Mouse (Mus musculus): Measurements from ENCODE around the gene Pou3f4. TPM values are rescaled to one million over a fixed set of nuclear protein-coding genes. Genes with fewer than 3 reads are reported as not detected.
"Not testable (repeated sequence)": the region's sequence is repeated elsewhere in the genome, so short reads cannot be mapped to it uniquely, and the experiment has no call there.

Gene Pou3f4
- polyA plus RNA-seq (2015; fragmentation: Nextera tagmentation; extraction: Ambion mirVana): 0.14 and 0.29 TPM in 2 replicates

DNA sequence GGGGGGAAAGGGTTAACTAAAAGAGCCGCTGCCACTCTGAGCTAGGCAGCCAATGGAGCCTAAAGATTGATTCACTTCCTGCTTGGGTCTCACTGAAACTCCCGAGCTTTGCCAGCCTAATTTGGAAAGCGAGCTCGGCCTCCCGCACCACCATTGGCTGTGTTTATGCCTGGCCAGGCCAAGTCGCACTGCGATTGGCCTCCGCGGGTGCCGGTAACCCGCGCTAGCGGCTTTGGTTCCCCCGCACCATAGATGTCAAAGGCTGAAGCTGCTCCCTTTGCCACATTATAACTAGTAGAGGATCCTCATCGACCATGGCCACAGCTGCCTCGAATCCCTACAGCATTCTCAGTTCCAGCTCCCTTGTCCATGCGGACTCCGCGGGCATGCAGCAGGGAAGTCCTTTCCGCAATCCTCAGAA is at the start of gene Pou3f4:
Pou3f4 (plus strand) TSS at position 130 of the 421 bp plus-strand sequence.
- peak; percentile 80 for ATAC-seq (ENCODE audit: insufficient number of reproducible peaks, low FRiP score, low TSS enrichment, low read depth)
- peaks cover 5% of the 10 kb centered on the region; the same call in 1 of the 2 replicates for H3K4me1 ChIP-seq
- WGBS: 22% methylated on average over 20 of the region's 20 CpGs
- no peak within 1 kb of the TSS for H3K9ac ChIP-seq
- peak within 1 kb of the TSS; percentile 42 for H3K4me3 ChIP-seq
- peaks cover 36% of the 10 kb centered on the region for H3K27me3 ChIP-seq
- no peaks in the 10 kb centered on the region for H3K36me3 ChIP-seq
- H3K9me3 ChIP-seq: no peaks in the 10 kb centered on the region
- no peak within 1 kb of the TSS for H3K27ac ChIP-seq
- peak within 1 kb of the TSS; percentile 74 for H3K4me2 ChIP-seq

DNA sequence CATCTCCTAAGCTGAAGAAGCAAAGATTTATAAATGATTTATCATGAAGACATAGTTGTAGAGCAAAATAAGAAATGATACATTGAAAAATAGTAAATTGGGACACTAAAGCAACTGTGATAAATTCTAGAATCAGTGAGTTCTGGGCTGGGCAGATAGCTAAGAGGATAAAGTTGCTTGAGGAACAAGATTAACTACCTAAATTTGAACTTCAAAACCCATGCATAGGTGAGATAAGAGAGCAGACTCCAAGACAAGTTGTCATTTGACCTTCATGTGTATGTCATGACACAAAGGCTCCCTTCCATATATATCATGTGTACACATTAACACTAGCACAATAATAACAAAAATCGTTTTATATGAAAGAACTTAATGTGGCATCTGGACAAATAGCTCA is 48.1 kb upstream of the Pou3f4 start:
- ATAC-seq (ENCODE audit: insufficient number of reproducible peaks, low FRiP score, low TSS enrichment, low read depth): no peak
- no peak overlapping the region for H3K4me2 ChIP-seq
- 56% methylated on average over 1 of the region's 1 CpGs for WGBS

DNA sequence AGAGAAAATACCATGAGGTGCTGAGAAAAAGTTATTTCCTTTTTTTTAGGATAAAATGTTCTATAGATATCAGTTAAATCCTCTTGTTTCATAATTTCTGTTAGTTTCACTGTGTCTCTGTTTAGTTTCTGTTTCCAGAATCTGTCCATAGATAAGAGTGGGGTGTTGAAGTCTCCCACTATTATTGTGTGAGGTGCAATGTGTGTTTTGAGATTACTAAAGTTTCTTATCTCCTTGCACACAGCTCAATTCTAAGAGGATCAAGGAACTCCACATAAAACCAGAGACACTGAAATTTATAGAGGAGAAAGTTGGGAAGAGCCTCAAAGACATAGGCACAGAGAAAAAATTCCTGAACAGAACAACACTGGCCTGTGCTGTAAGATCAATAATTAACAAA is 39.3 kb upstream of the Pou3f4 start:
- H3K4me3 ChIP-seq; H3K36me3 ChIP-seq; H3K9ac ChIP-seq; H3K9me3 ChIP-seq; ATAC-seq (ENCODE audit: insufficient number of reproducible peaks, low FRiP score, low TSS enrichment, low read depth); H3K4me2 ChIP-seq; H3K27ac ChIP-seq; H3K4me1 ChIP-seq; H3K27me3 ChIP-seq: not testable (repeated sequence)

More for the DNA sequence above, 48.1 kb upstream of the Pou3f4 start:
- H3K4me3 ChIP-seq: no peak overlapping the region
- no peaks in the 10 kb centered on the region for H3K9me3 ChIP-seq
- no peaks in the 10 kb centered on the region for H3K36me3 ChIP-seq
- no peaks in the 10 kb centered on the region for H3K27me3 ChIP-seq
- H3K4me1 ChIP-seq: no peaks in the 10 kb centered on the region
- no peak overlapping the region for H3K9ac ChIP-seq
- no peak overlapping the region for H3K27ac ChIP-seq

DNA sequence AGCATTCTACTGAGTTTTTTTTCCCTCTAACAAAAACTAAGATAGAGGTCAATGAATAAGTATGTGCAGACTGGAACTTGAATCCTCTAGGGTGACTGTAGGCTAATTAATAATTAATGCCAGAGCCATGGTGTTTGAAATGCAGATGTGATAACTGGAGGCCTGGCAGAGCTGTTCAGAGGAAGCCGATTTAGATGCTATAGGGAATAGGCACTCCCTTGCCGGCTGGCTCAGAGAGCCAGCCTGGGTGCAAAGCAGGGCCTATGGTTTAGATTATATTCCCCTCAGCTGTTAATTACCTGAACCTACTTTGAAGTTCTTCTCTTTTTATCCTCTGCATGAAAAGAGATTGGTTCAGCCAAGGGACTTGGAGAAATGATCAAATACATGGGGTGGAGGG is 11.6 kb upstream of the Pou3f4 start:
- no peaks in the 10 kb centered on the region for H3K36me3 ChIP-seq
- H3K9me3 ChIP-seq: no peaks in the 10 kb centered on the region
- WGBS: 27% methylated on average over 2 of the region's 2 CpGs
- H3K27ac ChIP-seq: no peak overlapping the region
- no peaks in the 10 kb centered on the region for H3K4me1 ChIP-seq
- no peak overlapping the region for H3K9ac ChIP-seq
- no peak for ATAC-seq (ENCODE audit: insufficient number of reproducible peaks, low FRiP score, low TSS enrichment, low read depth)
- H3K27me3 ChIP-seq: no peaks in the 10 kb centered on the region
- H3K4me2 ChIP-seq: no peak overlapping the region
- no peak overlapping the region for H3K4me3 ChIP-seq

DNA sequence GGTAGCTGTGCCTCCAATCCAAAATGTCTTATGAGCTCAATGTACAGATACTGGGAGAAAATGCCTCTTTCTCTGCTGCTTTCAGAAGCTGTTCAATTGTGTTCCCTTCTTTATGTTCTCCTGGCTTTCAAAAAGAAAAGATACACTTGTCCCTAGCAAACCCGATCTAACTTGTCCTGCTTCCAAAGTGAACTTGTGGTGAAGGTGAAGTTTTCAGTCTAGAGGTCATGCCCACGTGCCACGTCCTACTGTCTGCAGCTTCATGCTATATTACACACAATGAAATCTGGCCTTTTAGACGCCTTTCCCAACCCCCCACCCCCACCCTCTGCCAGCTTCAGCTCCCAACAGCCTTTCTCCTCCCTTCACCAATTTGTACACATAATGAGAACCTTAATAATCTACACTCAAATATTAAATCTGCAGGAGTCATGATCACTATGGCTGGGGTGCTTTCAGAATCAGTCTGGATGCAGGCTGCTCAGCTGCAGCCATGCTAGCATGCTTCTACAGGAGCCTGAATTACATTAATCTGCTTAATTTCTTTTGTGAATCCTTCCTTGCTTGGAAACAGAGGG is 4.0 kb upstream of the Pou3f4 start:
- no peak overlapping the region for H3K9ac ChIP-seq
- H3K27me3 ChIP-seq: peaks cover 14% of the 10 kb centered on the region
- no peak for ATAC-seq (ENCODE audit: insufficient number of reproducible peaks, low FRiP score, low TSS enrichment, low read depth)
- 47% methylated on average over 4 of the region's 4 CpGs for WGBS
- H3K4me2 ChIP-seq: no peak overlapping the region
- no peak overlapping the region for H3K4me3 ChIP-seq
- no peaks in the 10 kb centered on the region for H3K36me3 ChIP-seq
- H3K27ac ChIP-seq: no peak overlapping the region
- no peaks in the 10 kb centered on the region for H3K9me3 ChIP-seq
- no peaks in the 10 kb centered on the region for H3K4me1 ChIP-seq

DNA sequence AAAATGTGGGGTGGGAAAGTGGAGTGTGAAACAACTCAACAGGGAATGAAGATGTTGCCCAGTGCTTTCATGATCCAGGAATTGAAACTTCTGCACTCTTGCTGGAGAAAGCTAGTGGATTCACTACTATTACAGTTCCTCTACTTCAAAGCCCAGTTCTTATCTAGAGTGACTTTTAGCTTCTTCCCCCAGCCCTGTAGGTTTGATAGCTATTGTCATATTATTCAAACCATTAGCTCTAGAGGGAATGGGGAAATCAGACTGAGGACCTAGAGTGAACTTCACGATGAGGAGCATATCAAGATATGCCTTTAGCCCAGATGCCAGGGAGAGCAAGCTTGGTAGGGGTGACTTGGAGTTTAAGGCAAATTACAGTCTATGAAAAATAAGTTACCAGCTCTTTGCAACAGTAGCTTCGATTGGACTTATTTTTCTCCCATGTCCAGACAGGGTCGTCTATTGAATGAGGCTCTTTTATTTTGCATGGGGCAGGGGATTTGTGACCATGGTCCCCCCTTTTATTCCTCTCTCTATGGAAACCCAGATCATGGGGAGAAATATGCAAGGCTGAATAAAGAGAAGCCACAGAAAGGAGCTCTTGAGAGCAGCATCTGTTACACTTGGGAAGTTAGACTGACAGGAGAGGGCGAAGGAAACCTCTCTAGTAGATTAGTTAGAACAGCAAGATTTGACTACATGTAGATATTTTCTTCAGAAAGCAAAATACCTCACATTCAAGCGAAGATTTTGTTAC is 3.1 kb upstream of the Pou3f4 start:
- no peaks in the 10 kb centered on the region for H3K9me3 ChIP-seq
- 56% methylated on average over 5 of the region's 5 CpGs for WGBS
- no peaks in the 10 kb centered on the region for H3K4me1 ChIP-seq
- no peak overlapping the region for H3K9ac ChIP-seq
- no peak for ATAC-seq (ENCODE audit: insufficient number of reproducible peaks, low FRiP score, low TSS enrichment, low read depth)
- no peak overlapping the region for H3K4me3 ChIP-seq
- H3K27ac ChIP-seq: no peak overlapping the region
- no peak overlapping the region for H3K4me2 ChIP-seq
- H3K36me3 ChIP-seq: no peaks in the 10 kb centered on the region
- peaks cover 18% of the 10 kb centered on the region for H3K27me3 ChIP-seq

DNA sequence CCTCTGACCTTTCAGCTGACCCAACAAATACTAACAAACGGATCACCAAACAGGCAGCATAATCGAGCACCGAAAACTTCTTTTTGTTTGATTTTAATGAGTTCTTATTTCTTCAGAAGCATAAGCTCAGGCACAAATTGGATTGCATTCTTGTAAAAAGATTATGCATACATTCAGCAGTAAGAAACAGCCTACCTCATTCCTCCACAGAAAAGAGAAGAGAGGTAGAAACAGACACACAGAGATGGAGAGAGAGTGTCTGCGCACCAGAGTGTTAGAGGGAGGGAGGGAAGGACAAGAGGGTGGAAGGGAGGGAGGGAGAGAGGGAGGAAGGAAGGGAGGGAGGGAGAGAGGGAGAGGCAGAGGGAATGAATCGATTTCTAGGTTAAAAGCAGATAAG is 2.0 kb upstream of the Pou3f4 start:
- Histone ChIP-seq H3K4me1 (peaks cover 5% of the 10 kb centered on the region; the same call in 1 of the 2 replicates), H3K9me3 (no peaks in the 10 kb centered on the region), H3K4me3 (no peak overlapping the region), H3K27ac (no peak overlapping the region), H3K27me3 (peaks cover 28% of the 10 kb centered on the region), H3K36me3 (no peaks in the 10 kb centered on the region), H3K4me2 (no peak overlapping the region), H3K9ac (no peak overlapping the region)
- WGBS: 33% methylated on average over 5 of the region's 5 CpGs
- no peak for ATAC-seq (ENCODE audit: insufficient number of reproducible peaks, low FRiP score, low TSS enrichment, low read depth)

DNA sequence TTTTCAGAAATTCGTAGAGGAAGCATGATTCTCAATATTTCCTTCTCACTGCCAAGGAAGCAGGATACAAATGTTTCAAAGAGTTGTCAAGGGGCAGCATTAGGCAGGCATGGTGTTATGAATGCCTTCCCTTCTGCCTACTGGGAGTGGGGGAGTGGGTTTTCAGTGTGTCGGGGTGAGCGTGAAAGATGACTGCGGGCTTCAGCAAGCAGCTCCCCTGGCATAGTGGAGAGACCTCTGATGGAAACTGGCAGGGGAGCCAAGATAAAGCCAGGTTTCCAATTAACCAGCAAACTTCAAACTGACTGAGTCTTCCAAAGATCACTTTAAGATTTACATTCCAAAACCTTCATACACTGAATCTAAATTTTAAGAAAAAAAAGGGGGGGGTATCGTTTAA is 679 bp upstream of the Pou3f4 start:
- ATAC-seq (ENCODE audit: insufficient number of reproducible peaks, low FRiP score, low TSS enrichment, low read depth): no peak
- 23% methylated on average over 5 of the region's 5 CpGs for WGBS
- no peak overlapping the region for H3K4me2 ChIP-seq

DNA sequence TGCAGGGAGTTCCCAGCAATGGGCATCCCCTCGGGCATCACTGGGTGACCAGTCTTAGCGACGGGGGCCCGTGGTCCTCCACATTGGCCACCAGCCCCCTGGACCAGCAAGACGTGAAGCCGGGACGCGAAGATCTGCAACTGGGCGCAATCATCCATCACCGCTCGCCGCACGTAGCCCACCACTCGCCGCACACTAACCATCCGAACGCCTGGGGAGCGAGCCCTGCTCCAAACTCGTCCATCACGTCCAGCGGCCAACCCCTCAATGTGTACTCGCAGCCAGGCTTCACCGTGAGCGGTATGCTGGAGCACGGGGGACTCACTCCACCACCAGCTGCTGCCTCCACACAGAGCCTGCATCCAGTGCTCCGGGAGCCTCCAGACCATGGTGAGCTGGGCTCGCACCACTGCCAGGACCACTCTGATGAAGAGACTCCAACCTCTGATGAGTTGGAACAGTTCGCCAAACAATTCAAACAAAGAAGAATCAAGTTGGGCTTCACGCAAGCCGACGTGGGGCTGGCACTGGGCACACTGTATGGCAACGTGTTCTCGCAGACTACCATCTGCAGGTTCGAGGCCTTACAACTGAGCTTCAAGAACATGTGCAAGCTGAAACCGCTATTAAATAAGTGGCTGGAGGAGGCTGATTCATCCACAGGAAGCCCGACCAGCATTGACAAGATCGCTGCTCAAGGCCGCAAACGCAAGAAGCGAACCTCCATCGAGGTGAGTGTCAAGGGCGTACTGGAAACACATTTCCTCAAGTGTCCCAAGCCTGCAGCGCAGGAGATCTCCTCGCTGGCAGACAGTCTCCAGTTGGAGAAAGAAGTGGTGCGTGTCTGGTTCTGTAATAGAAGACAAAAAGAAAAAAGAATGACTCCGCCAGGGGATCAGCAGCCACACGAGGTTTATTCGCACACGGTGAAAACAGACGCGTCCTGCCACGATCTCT is 790 bp downstream of the Pou3f4 start:
- H3K9ac ChIP-seq: no peak overlapping the region
- no peak for ATAC-seq (ENCODE audit: insufficient number of reproducible peaks, low FRiP score, low TSS enrichment, low read depth)
- no peak overlapping the region for H3K27ac ChIP-seq

More for the DNA sequence above, 679 bp upstream of the Pou3f4 start:
- Histone ChIP-seq H3K27ac (no peak overlapping the region), H3K4me3 (no peak overlapping the region), H3K9me3 (no peaks in the 10 kb centered on the region), H3K9ac (no peak overlapping the region), H3K4me1 (peaks cover 5% of the 10 kb centered on the region; the same call in 1 of the 2 replicates), H3K27me3 (peaks cover 36% of the 10 kb centered on the region), H3K36me3 (no peaks in the 10 kb centered on the region)

DNA sequence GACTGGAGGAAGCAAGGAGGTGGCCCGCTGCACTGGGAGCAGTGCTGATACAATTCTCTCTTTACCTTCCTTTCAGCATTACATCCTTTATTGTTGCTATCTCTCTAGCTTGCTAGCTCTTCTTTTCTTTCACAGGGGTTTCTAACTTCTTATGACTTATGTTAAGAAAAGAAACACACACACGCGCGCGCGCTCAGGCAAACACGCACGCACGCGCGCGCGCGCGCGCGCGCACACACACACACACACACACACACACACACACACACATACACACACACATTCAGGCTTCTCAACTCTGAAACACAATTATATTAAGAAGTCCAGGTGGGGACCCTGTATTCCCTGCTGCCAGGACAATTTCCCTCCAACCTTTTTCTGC is 1.5 kb downstream of the Pou3f4 start:
- Histone ChIP-seq H3K9ac (no peak overlapping the region), H3K9me3 (no peaks in the 10 kb centered on the region), H3K4me2 (peak overlapping the region; percentile 74), H3K27me3 (peaks cover 36% of the 10 kb centered on the region), H3K27ac (no peak overlapping the region), H3K4me3 (peak overlapping the region; percentile 42), H3K4me1 (peaks cover 5% of the 10 kb centered on the region; the same call in 1 of the 2 replicates), H3K36me3 (no peaks in the 10 kb centered on the region)
- no peak for ATAC-seq (ENCODE audit: insufficient number of reproducible peaks, low FRiP score, low TSS enrichment, low read depth)
- WGBS: 27% methylated on average over 18 of the region's 18 CpGs

More for the DNA sequence above, 790 bp downstream of the Pou3f4 start:
- H3K27me3 ChIP-seq: peaks cover 36% of the 10 kb centered on the region
- 20% methylated on average over 52 of the region's 52 CpGs for WGBS
- peak overlapping the region; percentile 74 for H3K4me2 ChIP-seq
- H3K4me1 ChIP-seq: peaks cover 5% of the 10 kb centered on the region; the same call in 1 of the 2 replicates
- no peaks in the 10 kb centered on the region for H3K9me3 ChIP-seq
- H3K4me3 ChIP-seq: peak overlapping the region; percentile 42
- no peaks in the 10 kb centered on the region for H3K36me3 ChIP-seq

DNA sequence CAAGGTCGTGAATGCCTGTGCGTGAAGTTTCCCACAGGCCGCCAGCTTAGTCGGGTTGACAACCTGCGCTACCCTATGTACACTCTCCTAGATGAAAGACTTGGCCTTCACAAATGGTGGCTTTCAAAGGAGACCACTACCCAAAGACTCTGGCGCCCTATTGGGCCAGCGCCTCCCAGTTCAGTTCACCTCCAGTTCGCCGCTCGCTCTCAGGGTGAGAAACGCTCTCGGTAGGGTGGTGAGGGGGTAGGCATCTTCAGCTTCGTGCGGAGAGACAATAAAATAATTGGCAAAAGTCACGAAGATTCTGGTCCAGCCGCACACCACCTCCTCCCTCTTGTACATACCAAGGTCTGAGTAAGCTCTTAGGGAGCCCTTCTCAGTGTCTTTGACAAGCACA is 2.5 kb downstream of the Pou3f4 start:
- peak overlapping the region; percentile 10; the same call in 1 of the 2 replicates for H3K4me2 ChIP-seq
- H3K9me3 ChIP-seq: no peaks in the 10 kb centered on the region
- no peaks in the 10 kb centered on the region for H3K36me3 ChIP-seq
- ATAC-seq (ENCODE audit: insufficient number of reproducible peaks, low FRiP score, low TSS enrichment, low read depth): no peak
- no peak overlapping the region for H3K27ac ChIP-seq
- 0 out of 2 replicates have a peak overlapping the region, but pooled peaks have one; percentile 1 for H3K4me3 ChIP-seq
- H3K9ac ChIP-seq: no peak overlapping the region
- peaks cover 36% of the 10 kb centered on the region for H3K27me3 ChIP-seq
- H3K4me1 ChIP-seq: peaks cover 5% of the 10 kb centered on the region; the same call in 1 of the 2 replicates
- WGBS: 20% methylated on average over 16 of the region's 16 CpGs
